Mouse (Mus musculus): ENCODE data around the gene Gsx2. TPM values are rescaled to one million over a fixed set of nuclear protein-coding genes. Genes with fewer than 3 reads are reported as not detected.

Gsx2 gene
- polyA plus RNA-seq, 1 experiment from 2014 or later: not detected

DNA sequence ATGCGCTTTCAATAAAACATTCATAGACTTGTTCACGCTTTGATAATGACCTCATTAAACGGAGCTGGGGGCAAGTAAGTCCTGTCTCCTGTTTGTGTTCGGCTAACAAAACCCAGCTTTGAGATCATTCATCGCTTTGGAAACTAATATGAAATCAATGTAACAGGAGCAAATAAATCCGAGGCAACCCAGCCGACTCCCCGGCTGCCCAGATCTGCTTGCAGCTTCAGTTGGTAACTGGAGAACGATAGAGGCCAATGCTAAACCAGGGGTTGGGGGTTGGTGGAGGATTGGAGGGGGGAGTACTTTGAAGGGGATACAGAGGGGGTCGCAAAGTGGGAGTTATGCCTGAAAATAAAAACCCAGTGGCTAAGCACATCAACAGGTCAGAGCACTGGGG lies 3.5 kb upstream of the Gsx2 start:
- H3K36me3 ChIP-seq (ENCODE audit: control insufficient read depth, insufficient read depth, low read length): no peaks in the 10 kb centered on the region
- H3K9me3 ChIP-seq (ENCODE audit: control insufficient read depth, low read length): no peaks in the 10 kb centered on the region
- H3K4me2 ChIP-seq (ENCODE audit: low read length): no peak overlapping the region
- peaks cover 100% of the 10 kb centered on the region for H3K27me3 ChIP-seq (ENCODE audit: control insufficient read depth, insufficient read depth, low read length)
- no peak for ATAC-seq (ENCODE audit: insufficient number of reproducible peaks, insufficient read depth, low FRiP score, low read depth)
- 4% methylated on average over 10 of the region's 10 CpGs for WGBS
- H3K9ac ChIP-seq (ENCODE audit: low read length): no peak overlapping the region
- no peak overlapping the region for H3K27ac ChIP-seq (replicated peaks in 1 of 2; ENCODE audit: control insufficient read depth in 1 of 2, insufficient read depth in 1 of 2, low read depth in 2 of 2, low read length in 2 of 2)
- no peak overlapping the region for H3K4me3 ChIP-seq (ENCODE audit: control insufficient read depth in 1 of 2, insufficient read depth in 1 of 2, low read depth in 1 of 2, low read length in 2 of 2)
- peaks cover 5 to 19% of the 10 kb centered on the region in 2 experiments for H3K4me1 ChIP-seq (ENCODE audit: control insufficient read depth in 2 of 2, insufficient read depth in 2 of 2, low read length in 2 of 2)

GRCm38 (mm10) chr5:75072532-75072931 lies 2.9 kb upstream of the Gsx2 start:
- Histone ChIP-seq H3K27ac (replicated peaks in 1 of 2; ENCODE audit: control insufficient read depth in 1 of 2, insufficient read depth in 1 of 2, low read depth in 2 of 2, low read length in 2 of 2) (no peak overlapping the region), H3K36me3 (ENCODE audit: control insufficient read depth, insufficient read depth, low read length) (no peaks in the 10 kb centered on the region), H3K4me2 (ENCODE audit: low read length) (no peak overlapping the region), H3K4me1 (ENCODE audit: control insufficient read depth in 2 of 2, insufficient read depth in 2 of 2, low read length in 2 of 2) (peaks cover 5 to 17% of the 10 kb centered on the region in 2 experiments), H3K9me3 (ENCODE audit: control insufficient read depth, low read length) (no peaks in the 10 kb centered on the region), H3K4me3 (ENCODE audit: control insufficient read depth in 1 of 2, insufficient read depth in 1 of 2, low read depth in 1 of 2, low read length in 2 of 2) (no peak overlapping the region), H3K9ac (ENCODE audit: low read length) (no peak overlapping the region), H3K27me3 (ENCODE audit: control insufficient read depth, insufficient read depth, low read length) (peaks cover 100% of the 10 kb centered on the region)
- no peak for ATAC-seq (ENCODE audit: insufficient number of reproducible peaks, insufficient read depth, low FRiP score, low read depth)
- WGBS: 14% methylated on average over 4 of the region's 4 CpGs

DNA sequence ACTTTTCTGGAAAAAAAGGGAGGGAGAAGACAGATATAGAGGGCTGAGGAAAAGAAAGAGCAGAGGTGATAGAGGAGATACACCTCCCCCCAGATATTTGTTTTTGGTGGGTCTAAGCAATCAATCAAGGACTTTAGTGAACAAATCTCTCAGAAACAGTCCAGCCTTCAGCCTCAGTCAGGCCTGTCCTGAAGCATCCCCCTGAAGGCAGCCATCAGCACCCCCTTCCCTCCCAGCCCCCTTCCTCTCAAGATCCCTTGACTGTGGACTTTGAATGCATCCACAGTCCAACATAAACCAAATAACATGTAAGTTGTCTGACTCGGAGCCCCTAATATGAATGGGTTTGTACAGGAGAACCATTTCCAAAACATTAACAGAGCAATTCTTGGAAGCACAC lies 2.2 kb upstream of the Gsx2 start:
- Histone ChIP-seq H3K4me3 (ENCODE audit: control insufficient read depth in 1 of 2, insufficient read depth in 1 of 2, low read depth in 1 of 2, low read length in 2 of 2) (no peak overlapping the region), H3K4me2 (ENCODE audit: low read length) (no peak overlapping the region), H3K27ac (replicated peaks in 1 of 2; ENCODE audit: control insufficient read depth in 1 of 2, insufficient read depth in 1 of 2, low read depth in 2 of 2, low read length in 2 of 2) (no peak overlapping the region), H3K9ac (ENCODE audit: low read length) (no peak overlapping the region), H3K36me3 (ENCODE audit: control insufficient read depth, insufficient read depth, low read length) (no peaks in the 10 kb centered on the region), H3K9me3 (ENCODE audit: control insufficient read depth, low read length) (no peaks in the 10 kb centered on the region), H3K4me1 (ENCODE audit: control insufficient read depth in 2 of 2, insufficient read depth in 2 of 2, low read length in 2 of 2) (peaks cover 5 to 16% of the 10 kb centered on the region in 2 experiments), H3K27me3 (ENCODE audit: control insufficient read depth, insufficient read depth, low read length) (peaks cover 100% of the 10 kb centered on the region)
- WGBS: 20% methylated on average over 1 of the region's 1 CpGs
- ATAC-seq (ENCODE audit: insufficient number of reproducible peaks, insufficient read depth, low FRiP score, low read depth): no peak

GRCm38 (mm10) chr5:75073684-75074083 lies 1.7 kb upstream of the Gsx2 start:
- Histone ChIP-seq H3K4me1 (ENCODE audit: control insufficient read depth in 2 of 2, insufficient read depth in 2 of 2, low read length in 2 of 2) (peaks cover 5 to 16% of the 10 kb centered on the region in 2 experiments), H3K9ac (ENCODE audit: low read length) (no peak overlapping the region), H3K4me3 (ENCODE audit: control insufficient read depth in 1 of 2, insufficient read depth in 1 of 2, low read depth in 1 of 2, low read length in 2 of 2) (no peak overlapping the region), H3K36me3 (ENCODE audit: control insufficient read depth, insufficient read depth, low read length) (no peaks in the 10 kb centered on the region), H3K27me3 (ENCODE audit: control insufficient read depth, insufficient read depth, low read length) (peaks cover 100% of the 10 kb centered on the region), H3K27ac (replicated peaks in 1 of 2; ENCODE audit: control insufficient read depth in 1 of 2, insufficient read depth in 1 of 2, low read depth in 2 of 2, low read length in 2 of 2) (no peak overlapping the region), H3K4me2 (ENCODE audit: low read length) (no peak overlapping the region), H3K9me3 (ENCODE audit: control insufficient read depth, low read length) (no peaks in the 10 kb centered on the region)
- 29% methylated on average over 3 of the region's 3 CpGs for WGBS
- ATAC-seq (ENCODE audit: insufficient number of reproducible peaks, insufficient read depth, low FRiP score, low read depth): no peak

DNA sequence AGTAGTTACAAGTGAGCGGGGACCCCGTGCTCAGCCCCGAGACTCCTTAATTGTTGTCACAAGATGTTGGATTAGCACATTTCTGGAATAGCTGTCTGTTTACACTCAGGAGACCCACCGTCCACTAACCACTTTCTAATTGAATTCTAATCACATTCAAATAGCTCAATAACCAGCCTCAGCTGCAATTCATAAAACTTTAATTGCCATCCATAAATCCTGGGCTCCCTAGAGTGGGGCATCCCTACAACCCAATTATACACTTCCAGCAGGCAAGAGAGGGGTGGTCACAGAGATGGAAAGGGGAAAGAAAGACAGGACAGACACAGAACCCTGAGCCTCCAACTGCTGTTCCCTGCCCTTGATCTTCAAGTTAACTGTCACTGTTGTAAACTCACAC lies 1.3 kb upstream of the Gsx2 start:
- Histone ChIP-seq H3K4me3 (ENCODE audit: control insufficient read depth in 1 of 2, insufficient read depth in 1 of 2, low read depth in 1 of 2, low read length in 2 of 2) (no peak overlapping the region), H3K4me1 (ENCODE audit: control insufficient read depth in 2 of 2, insufficient read depth in 2 of 2, low read length in 2 of 2) (peaks cover 5 to 16% of the 10 kb centered on the region in 2 experiments), H3K9me3 (ENCODE audit: control insufficient read depth, low read length) (no peaks in the 10 kb centered on the region), H3K36me3 (ENCODE audit: control insufficient read depth, insufficient read depth, low read length) (no peaks in the 10 kb centered on the region), H3K9ac (ENCODE audit: low read length) (no peak overlapping the region), H3K27me3 (ENCODE audit: control insufficient read depth, insufficient read depth, low read length) (peaks cover 100% of the 10 kb centered on the region), H3K27ac (replicated peaks in 1 of 2; ENCODE audit: control insufficient read depth in 1 of 2, insufficient read depth in 1 of 2, low read depth in 2 of 2, low read length in 2 of 2) (no peak overlapping the region), H3K4me2 (ENCODE audit: low read length) (no peak overlapping the region)
- no peak for ATAC-seq (ENCODE audit: insufficient number of reproducible peaks, insufficient read depth, low FRiP score, low read depth)
- 14% methylated on average over 4 of the region's 4 CpGs for WGBS

- Histone ChIP-seq H3K4me3 (ENCODE audit: control insufficient read depth in 1 of 2, insufficient read depth in 1 of 2, low read depth in 1 of 2, low read length in 2 of 2) (no peak overlapping the region; a peak in 1 of 4 replicates), H3K36me3 (ENCODE audit: control insufficient read depth, insufficient read depth, low read length) (no peaks in the 10 kb centered on the region), H3K9ac (ENCODE audit: low read length) (no peak overlapping the region), H3K4me1 (ENCODE audit: control insufficient read depth in 2 of 2, insufficient read depth in 2 of 2, low read length in 2 of 2) (peaks cover 5 to 16% of the 10 kb centered on the region in 2 experiments), H3K27me3 (ENCODE audit: control insufficient read depth, insufficient read depth, low read length) (peaks cover 100% of the 10 kb centered on the region), H3K27ac (replicated peaks in 1 of 2; ENCODE audit: control insufficient read depth in 1 of 2, insufficient read depth in 1 of 2, low read depth in 2 of 2, low read length in 2 of 2) (no peak overlapping the region), H3K9me3 (ENCODE audit: control insufficient read depth, low read length) (no peaks in the 10 kb centered on the region), H3K4me2 (ENCODE audit: low read length) (no peak overlapping the region)
- ATAC-seq (ENCODE audit: insufficient number of reproducible peaks, insufficient read depth, low FRiP score, low read depth): no peak
- WGBS: 11% methylated on average over 15 of the region's 15 CpGs
Observed at GRCm38 (mm10) chr5:75074537-75075382, 641 bp upstream of the Gsx2 start.

DNA sequence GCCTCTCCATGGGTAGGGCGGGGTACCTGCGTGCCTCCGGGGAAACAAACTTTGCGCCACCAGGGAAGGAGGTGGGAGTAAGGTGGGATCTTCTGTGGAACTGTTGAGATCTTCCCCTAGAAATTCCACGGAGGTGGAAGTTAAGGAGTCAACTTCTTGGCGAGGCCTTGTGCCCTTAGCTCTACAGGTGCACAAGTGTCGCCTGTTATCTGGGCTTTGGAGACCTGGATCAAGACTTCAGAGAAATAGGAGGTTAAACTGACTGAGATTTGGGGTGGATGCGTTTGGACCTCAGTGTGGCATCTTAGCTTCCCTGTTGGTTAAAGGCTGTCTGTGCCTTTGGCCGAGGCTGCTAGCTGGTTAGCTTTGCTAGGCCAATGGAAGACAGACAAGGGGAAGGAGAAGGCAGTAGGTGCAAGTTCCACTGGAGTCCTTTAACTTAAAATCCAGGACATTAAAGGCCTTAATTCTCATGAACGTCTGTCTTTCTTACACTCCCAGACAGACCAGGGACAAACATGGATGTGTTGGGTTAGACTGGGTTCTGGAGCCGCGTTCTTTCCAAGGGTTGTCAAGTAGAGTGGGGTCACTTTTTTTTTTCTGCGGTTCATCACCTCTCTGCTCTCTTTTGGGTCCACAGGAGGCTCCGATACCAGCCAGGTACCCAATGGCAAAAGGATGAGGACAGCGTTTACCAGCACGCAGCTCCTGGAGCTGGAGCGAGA lies 1.1 kb downstream of the Gsx2 start:
- WGBS: 2% methylated on average over 17 of the region's 17 CpGs
- no peaks in the 10 kb centered on the region for H3K9me3 ChIP-seq (ENCODE audit: control insufficient read depth, low read length)
- H3K9ac ChIP-seq (ENCODE audit: low read length): no peak overlapping the region
- H3K4me3 ChIP-seq (ENCODE audit: control insufficient read depth in 1 of 2, insufficient read depth in 1 of 2, low read depth in 1 of 2, low read length in 2 of 2): peak overlapping the region in 1 of 2 experiments; percentile 28; a peak in 2 of 4 replicates
- H3K36me3 ChIP-seq (ENCODE audit: control insufficient read depth, insufficient read depth, low read length): no peaks in the 10 kb centered on the region
- H3K27ac ChIP-seq (replicated peaks in 1 of 2; ENCODE audit: control insufficient read depth in 1 of 2, insufficient read depth in 1 of 2, low read depth in 2 of 2, low read length in 2 of 2): no peak overlapping the region
- no peak for ATAC-seq (ENCODE audit: insufficient number of reproducible peaks, insufficient read depth, low FRiP score, low read depth)
- peak overlapping the region; percentile 55 for H3K4me2 ChIP-seq (ENCODE audit: low read length)
- H3K4me1 ChIP-seq (ENCODE audit: control insufficient read depth in 2 of 2, insufficient read depth in 2 of 2, low read length in 2 of 2): peaks cover 5 to 9% of the 10 kb centered on the region in 2 experiments; a peak in 3 of 4 replicates
- peaks cover 100% of the 10 kb centered on the region for H3K27me3 ChIP-seq (ENCODE audit: control insufficient read depth, insufficient read depth, low read length)
